Mouse (Mus musculus) liver, embryonic 14.5 days (tissue): ENCODE results near the gene Sesn2.

Source experiments
- CTCF ChIP-seq: IDR thresholded peaks from 2 replicates; pipeline ENCODE4 v1.5.1; 2016; ENCODE audit warnings: antibody characterized with exemption, low read depth, control low read depth
- EP300 ChIP-seq: IDR thresholded peaks from 2 replicates; pipeline ENCODE4 v1.6.1; 2016; ENCODE audit warnings: antibody characterized with exemption, low read depth

DNA sequence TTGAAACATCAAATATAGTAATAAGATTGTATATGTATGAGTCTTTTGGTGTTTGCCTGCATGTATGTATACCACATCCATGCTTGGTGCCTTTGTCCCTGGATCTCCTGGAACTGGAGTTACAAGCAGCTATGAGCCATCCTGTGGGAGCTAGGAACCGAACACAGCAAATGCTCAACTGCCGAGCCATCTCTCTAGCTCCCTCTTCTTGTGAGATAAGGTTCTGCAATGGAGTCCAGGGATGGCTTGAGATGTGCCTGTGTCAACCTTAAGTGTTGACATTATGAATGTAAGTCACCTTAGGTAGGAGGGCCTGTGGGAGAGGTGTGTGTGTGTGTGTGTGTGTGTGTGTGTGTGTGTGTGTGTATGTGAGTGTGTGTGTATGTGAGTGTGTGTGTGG, 16.4 kb upstream of the Sesn2 start:
- TF ChIP-seq CTCF = peak; percentile 85
- no peak for TF ChIP-seq EP300
